Mouse (Mus musculus) embryo, embryonic 10 days (tissue): Measurements from ENCODE around the gene Mtmr10.

Source experiments
- DNase-seq: peaks from one replicate; pipeline ENCODE4 v3.0.0-alpha.2; 2015; ENCODE audit warnings: low spot score

Mtmr10 gene

DNA sequence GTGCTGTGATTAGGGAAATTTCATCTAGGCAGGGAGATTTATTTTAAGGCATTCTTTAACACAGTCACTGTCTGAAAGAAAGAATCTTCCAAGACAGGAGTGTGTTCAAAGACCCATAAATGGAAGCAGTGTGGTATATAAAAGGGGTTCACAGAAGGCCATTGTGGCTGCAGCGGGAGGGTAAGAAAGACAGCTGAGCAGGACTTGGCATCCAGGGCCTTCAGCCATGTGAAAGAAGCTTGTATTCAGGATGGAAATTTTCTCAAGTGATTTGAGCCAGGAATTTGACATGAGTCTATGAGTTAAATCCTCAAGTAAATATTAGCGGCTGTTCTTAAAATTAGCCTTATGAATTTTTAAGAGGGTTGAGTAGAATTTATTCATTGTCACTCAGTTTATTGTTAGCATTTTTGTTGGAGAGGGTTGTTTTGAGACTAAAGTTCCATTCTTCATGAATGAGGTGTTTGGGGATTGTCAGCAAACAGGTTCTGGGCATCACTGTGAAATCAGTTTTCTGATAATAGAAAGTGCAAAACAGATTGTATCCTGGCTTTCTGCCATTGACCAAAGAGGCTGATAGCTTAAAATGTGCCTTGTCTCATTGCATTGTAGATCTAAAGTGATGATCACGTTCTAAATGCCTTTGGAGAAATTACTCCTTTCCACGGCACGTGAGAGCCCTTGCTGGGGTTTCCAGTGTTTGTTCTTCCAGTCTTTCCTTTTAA is 9.0 kb downstream of the Mtmr10 start:
- DNase-seq: no peak

DNA sequence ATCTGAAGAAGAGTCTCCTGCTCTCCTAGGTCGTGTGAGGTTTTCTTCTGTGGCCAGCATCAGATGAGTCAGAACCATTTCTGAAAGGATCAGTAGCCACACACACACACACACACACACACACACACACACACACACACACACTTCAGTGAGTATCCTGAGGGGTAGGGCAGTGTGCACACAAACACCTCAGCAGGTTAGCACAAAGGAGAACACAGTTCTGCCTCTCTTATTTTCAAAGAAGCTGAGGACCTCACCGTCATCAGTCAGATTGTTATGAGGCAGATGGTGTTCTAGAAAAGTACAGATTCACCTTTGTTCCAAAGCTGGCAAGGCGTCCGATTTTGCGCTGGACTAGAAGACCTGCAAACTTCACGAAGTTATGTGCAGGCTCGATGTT is 22.8 kb downstream of the Mtmr10 start:
- no peak for DNase-seq

DNA sequence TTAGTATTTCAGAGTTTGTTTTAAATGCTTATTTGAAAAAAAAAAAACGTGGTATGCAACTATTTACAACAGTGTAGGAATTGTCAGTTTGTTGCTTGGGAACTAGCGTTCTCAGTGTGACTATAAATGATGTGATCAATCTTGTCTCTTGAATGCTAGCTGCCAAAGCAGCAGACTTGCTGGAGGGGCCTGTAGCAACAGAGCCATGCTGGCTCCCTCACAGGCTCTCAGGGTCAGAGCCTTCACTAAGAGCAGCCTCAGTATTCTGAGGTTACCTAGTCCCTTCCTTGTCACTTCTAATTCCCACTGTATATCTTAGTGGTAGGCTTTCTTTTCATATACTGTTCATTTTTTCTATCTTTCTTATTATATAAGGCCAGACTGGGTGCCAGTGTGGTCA is 23.3 kb downstream of the Mtmr10 start:
- no peak for DNase-seq

DNA sequence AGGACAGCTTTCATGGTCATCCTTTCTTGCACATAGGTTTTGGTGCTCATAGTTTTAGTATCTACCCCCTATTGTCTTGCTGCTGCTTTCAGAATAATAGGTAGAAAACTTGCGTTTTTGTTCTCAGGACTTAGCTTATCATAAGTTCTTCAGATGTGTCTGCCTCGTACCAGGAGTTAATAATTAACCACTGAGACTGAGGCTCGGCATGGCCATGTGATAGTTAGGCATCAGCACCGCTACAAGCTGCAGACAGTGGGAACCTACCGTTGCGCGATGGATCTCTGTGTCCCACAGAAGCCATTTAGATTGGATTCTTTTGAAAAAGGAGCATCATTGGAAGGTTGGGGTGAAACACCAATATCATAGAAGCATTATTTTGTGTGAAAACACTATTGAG is 25.4 kb downstream of the Mtmr10 start:
- no peak for DNase-seq

DNA sequence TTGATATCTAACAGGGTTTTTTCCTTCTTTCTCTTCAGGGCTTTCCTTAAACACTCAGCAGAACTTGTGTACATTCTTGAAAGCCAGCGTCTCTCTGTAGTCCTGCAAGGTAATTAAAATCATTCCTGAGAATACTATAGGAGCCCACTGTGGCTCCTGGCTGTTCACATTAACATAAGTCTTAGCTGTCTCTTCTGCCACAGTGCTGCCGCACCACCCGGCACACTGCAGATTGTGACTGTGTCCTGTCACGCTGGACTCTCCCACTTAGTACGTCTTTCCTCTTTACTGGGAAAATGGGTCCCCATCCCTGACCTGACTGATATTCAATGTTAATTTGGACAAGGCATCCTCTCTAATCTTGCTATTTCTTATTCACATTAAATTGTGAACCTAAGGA is 33.7 kb downstream of the Mtmr10 start:
- DNase-seq: no peak

DNA sequence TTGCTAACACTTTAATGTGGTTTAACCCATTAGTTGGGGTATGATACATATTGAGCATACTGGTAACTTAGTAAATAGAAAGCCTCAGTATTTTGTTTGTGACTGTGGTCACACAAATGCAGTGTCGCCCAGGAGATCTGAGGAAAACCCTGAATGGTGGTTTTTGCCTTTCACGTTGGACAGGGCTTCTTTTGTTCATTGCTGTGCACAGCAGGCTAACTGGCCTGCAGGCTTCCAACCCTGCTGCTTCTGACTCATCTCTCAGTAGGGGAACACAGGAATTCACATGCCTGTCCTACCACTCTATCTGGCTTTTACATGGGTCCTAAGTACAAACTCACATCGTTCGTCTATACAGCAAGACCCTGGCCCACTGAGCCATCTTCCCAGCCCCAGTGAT is 34.2 kb downstream of the Mtmr10 start:
- DNase-seq: no peak

DNA sequence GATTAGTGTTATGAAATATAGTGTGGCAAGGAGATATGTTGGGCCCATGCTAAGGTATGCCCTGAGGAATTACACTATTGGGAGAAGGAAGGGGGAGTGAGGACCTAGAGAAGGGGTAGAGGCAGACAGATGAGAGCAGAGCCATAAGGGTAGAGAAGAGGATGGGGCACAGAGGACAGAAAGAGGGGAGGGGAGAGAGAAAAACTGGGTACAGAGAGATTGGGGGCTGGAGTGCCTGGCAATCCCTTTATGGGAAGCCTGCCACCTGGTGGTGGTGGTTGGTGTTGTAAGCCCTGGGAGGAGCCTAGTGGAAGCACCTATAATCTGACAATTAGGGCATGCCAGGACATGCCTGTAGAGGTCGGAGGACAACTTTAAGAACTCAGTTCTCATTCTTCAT is 39.4 kb downstream of the Mtmr10 start:
- peak; percentile 83 for DNase-seq

DNA sequence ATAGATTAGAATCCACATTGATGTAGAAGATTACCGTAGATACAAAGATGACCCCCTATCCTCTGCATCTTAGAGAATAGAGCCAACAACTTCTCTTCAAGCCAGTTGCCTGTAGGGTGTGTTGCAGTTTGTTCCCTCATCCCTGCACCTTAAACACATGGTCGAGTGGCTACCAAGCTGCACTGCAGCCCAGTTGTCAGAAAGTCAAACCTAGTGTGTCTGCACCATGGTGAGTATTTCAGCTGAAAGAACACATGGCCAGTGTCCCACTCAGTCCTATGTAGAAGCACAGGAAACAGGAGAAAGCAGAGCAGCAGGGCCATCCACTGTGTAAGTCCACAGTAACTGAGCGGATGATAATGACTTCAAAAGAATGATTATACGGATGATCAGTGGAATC is 40.0 kb downstream of the Mtmr10 start:
- DNase-seq: no peak

DNA sequence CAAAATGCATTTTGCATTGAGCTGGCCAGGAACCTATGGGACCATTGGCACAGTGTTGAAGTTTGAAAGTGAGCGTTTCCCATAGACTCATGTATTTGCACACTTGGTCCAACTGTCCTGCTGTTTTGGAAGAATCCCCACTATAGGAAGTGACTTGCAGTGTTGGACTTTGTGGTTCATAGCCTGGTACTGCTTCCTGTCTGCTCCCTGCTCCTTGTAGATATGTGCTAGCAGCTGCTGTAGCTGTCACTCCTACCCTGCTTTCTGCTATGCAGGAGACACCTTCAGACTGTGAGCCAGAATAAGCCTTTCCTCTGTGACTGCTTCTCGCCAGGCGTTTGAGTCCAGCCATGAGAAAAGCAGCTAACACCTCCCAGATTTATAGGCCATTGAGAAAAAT is 43.9 kb downstream of the Mtmr10 start:
- no peak for DNase-seq

DNA sequence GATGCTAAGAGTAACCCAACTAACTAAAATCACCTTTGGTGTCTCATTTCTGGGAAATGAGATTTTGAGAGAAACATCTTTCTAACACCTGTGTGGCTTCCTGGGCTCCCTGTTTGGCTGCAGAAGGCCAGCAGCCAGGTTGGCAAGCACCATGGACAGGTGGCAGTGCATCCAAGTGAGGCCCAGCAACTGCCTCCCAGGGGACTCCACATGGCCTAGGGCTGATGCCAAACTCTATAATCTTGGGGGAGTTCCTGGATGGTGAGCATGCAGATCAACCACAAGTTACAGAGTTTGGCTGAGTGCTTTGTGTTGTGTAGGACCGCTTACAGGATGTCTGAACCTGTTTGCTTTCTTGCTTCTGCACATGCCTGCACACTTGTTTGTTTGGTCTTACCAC is 45.2 kb downstream of the Mtmr10 start:
- DNase-seq: no peak

DNA sequence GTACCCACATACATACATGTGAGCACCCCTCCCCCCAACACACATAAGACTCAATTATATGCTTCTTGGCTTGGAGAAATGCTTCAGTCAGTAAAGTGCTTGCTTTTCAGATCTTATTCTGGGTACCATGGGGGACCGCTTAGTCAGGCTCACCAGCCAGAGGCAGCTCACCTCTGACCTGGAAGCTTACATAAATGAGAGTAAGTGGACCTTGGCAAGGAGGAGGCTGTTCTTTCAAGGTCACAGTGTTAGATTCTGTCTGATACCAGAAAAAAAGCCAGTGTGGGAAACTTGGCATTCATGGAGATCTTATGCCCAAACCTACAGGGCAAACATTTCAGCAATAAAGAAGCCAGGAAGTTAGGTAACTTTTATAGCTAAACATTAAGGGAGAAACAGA is 60.4 kb downstream of the Mtmr10 start:
- no peak for DNase-seq

DNA sequence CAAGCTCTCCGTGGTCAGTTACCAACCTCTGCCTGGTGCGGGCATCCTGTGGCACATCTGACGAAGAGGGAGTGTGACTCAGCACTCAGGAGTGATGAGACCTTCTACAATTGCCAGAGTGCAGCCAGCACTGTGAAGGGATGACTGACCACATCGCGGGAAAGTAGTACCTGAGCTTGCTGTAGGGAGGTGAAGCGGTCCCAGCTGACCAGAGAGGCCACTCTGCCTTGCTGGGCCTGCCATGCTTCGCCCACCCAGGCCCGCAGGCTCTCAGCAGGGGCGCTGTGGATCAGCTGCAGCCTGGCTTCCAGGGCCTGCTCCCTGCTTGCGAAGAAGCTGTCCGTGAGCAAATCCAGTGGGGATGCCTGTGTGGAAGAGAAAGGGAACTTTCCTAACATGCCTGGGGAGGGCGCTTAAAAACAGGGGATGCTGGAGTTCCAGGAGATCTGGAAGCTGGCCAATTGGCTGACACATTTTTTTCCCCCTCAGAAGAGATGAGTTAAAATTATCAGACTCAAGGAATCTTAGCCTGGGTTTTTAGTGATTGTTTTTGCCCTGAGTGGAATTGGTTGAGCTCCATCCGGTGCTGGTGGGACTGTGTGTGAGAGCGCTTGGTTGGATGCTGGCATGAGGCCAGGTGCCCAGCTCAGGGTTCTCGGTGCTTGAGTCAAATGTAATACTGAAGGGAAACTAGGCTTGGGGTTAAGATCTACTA is 61.9 kb downstream of the Mtmr10 start:
- DNase-seq: no peak

DNA sequence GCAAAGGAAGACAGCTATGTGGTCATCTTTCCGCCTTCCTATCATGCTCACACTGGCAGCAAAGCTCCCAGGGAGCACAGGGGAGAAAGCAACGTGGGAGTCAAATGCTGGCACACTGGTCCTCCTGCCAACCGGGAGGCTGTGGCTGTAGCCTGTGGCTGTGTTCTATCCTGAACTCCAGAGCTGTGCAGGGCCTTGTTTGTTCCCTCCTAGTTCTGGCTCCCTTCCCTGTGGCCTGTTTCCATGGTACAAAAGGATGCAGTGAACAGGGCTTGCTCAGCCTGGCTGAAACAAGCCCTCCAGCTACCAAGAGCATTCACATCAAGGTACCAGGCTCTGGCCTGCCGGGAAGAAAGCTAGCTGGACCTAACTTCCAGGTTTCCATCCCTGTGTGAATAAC is 63.6 kb downstream of the Mtmr10 start:
- no peak for DNase-seq

DNA sequence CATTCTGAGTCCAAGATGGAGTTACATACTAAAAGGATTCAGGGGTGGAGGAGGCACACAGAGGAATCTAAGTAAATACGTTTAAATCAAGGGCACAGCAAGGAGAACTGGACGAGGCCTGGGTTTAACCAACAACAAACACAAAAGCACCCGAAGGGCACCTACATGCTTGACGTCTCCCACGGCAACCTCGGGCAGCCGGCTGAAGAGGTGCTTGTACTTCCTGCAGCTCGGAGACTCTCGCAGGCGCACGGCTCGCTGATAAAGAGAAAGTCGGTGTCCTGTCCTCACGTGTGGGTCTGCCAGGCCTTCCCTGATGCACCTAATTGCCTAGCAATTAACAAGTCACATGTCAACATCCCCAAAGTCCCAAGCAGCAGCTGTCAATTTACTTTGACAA is 66.8 kb downstream of the Mtmr10 start:
- DNase-seq: no peak

DNA sequence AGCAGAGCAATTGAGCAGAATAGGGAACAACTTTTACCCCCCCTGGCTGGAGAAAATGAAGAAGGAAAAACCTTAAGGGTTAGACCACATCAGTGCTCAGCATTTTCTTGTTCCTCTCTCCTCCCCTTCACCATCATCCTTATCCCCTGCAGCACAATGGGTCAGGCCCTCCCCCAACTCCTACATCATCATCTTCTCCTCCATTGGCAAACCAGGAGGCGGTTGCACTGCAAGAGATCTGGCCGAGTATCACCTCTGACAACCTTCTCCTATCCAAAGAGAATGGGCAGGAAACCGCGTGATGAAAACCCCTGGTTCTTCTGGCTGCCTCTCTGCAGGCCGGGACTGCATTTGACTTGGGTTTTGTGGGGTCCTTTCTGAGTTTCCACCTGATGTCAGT is 69.2 kb downstream of the Mtmr10 start:
- DNase-seq: no peak

DNA sequence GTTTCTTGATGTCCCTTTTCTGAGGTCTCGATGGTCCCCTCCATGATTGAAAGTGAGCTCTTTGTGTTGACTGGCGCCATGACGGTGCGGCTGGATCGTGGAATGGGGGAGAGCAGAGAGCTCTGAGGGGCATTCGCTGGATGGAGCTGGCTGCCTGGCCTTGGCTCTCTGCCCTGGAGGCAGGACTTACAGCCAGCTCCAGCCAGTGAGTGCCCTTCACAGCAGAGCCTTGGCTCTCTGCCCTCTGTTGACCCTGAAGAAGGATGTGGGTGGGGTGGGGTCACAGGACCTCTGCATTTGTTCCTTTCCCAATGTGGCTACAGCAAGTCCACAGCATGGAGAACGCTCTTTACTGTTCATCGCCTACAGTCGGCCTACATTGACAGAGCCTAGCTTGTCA is 70.0 kb downstream of the Mtmr10 start:
- DNase-seq: no peak

DNA sequence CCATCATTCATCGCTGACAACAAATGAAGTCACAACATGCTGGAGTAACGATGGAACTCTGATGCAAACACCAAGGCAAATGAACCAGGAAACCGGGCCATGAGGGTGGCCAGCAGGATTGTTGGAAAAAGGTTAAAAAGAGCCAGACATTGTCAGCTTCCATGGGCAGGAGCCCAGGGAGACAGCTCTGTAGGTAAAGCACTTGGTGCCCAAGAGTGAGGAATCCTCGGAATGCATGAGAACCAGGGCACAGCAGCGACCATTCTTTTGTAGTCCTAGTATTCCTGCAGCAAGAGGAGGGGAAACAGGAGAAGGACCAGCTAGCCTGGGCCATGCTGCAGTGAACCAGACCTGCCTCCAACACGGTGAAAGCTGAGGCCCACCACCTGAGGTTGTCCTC is 71.2 kb downstream of the Mtmr10 start:
- no peak for DNase-seq

DNA sequence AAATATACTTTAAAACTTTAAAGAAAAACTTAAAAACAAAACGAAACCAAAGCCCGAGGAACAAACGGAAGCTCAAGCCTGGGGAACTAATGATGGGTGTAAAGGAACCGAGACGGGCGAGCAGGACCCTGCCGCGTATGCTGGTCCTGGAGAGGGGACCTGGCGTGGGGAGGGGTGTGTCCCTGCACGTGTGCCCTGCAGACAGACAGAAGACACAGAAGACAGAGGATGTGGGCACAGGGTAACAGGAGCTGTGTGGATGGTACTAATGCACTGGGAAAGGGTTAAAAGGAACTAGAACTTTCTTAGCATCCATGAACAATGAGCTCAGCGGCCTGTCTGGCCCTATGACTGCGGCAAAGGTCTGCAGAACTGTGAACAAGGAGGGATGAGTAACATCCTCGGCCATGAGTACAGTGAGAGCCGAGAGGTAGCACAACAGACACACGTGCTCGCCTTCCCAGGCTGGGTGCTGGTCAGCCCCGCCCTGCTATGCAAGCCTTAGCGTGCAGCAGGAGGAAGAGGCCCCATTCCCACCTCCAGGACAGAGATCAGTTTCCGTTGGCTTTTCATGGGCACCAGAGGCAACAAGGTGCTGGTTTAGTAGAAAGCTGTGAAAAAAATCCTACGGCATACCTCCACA is 72.6 kb downstream of the Mtmr10 start:
- no peak for DNase-seq

DNA sequence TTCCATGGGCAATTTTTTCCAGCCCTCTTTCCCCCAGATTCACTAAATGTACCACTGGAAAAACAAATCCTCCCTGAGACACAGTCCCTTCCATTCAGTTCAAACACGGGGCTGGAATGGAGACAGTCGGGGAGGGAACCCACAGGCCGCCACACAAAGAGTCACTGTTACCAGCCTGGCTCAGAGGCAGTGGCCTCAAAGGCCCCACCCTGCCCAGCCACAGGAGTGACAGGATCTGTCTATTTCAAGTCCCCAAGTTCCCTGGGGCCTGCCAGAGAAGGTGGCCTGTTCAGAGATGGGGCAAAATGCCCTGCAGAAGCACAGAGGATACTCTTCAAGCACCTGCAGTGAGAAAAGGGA is 73.1 kb downstream of the Mtmr10 start:
- DNase-seq: no peak

DNA sequence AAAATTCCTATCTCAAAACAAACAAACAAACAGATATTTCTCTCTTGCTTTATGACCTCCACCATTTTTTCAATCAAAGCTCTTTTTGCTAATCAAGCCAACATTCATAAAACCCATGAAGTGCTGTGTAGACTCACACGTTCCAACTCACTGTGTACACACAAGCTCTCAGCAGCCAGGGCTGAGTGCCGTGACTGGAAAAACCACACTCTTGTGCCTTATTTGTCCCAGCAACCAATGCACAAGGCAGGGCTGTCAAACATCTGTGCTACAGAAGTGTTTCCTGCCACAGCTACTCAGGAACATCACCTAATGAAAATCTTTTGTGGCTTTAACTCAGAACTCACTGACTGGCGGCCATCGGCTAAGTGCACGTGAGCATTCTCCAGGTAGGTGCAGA is 78.4 kb downstream of the Mtmr10 start:
- DNase-seq: no peak

DNA sequence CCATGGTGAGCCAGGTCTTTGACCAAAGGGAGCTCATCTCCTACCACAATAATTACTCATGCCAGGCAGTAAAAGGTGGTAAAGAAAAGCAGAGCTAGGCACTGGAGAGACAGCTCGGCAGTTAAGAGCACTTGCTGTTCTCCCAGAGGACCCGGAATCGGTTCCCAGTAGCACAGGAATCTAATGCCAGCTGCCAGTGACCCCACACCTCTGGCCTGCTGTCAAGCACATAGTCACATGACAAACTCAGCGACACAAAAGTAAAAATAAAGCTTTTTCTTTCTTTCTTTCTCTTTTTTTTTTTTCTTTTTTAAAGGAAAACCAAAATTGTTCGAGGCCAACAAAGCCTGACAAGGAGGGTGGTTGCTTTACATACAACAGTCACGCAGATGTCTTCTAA is 82.4 kb downstream of the Mtmr10 start:
- DNase-seq: no peak

DNA sequence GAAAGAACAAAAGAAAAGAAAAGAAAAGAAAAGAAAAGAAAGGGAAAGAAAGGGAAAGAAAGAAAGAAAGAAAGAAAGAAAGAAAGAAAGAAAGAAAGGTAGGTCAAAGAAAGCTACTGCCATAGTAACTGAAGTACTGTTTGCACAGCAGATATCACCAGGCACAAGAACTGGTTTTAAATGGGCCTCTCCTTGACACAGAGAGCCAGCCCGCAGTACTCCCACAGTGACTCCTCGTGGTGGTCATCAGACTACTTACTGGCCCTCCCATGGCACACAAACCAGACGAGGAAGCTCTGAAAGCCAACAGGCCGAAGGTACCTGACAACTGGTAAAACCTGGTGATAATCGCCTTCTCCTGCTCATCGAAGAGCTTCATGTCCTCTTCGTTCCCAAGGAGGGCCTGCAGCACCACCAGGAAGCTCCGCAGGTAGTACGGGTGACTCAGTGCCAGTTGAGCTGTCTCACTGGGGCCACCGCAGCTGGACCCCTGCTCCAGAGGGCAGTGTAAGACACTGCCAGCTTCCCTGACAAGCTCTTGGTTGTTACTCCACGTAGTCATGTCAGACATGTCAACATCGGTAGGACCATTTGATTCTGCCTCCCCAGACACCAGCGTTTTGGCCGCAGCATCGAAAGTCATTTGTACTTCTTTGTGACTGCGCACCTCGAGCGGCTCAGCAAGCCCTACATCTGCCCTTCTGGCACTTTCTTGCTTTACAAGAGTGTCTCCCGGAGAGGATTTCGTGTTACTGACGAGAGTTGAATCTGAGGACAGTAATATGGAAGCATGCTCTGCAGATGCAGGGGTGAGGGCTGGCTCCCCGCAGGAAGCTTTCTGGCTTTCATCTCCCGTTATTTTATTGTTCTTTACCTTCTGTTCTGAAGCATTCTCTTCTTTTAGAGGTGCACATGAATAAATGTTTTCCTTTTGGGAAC is 84.8 kb downstream of the Mtmr10 start:
- no peak for DNase-seq
